Comparison of ENCODE assay signal across 15 mouse cellular contexts in the genomic region with DNA sequence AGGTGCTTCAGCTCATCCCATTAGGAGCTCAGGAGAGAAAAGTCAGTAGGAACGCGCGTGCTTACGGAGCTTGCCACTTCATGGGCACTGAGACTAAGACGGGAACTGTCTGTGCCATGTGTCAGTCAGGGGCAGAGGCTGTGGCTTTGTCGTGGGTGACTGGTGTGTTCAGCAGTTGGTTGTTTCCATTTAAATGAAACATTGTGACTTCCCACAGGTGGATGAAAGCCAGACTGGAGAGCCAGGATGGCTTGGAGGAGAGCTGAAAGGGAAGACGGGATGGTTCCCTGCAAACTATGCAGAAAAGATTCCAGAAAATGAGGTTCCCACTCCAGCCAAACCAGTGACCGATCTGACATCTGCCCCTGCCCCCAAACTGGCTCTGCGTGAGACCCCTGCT.
DNase-seq lines count a peak whose midpoint lies in the region; ATAC-seq and TF ChIP-seq lines count a peak whose summit lies in the region.
"Had no signal": no experiment of that assay in that cellular context is flagged by ENCODE, and none has a peak within 500 bp of the region (broad histone marks: within the 10 kb centered on the region; RNA-seq: fewer than 3 reads in every experiment).

No protein-coding gene starts in this region.

- no peak for TF ChIP-seq POLR2A in testis, adult 2 months (IDR thresholded peaks at IDR 0.05; ENCODE audit: control insufficient read depth, low read depth, low read length)

- H3K4me3 ChIP-seq in testis, adult 2 months (ENCODE audit: control insufficient read depth, low read depth, low read length): no peak overlapping the region
- no peak overlapping the region for H3K4me3 ChIP-seq in liver, embryonic 11.5 days (ENCODE audit: low read depth, low read length)
- no peak overlapping the region for H3K4me3 ChIP-seq in neural tube, embryonic 15.5 days (replicated peaks)
- H3K4me3 ChIP-seq: forebrain, embryonic 13.5 days; hindbrain, embryonic 15.5 days; liver, embryonic 13.5 days; megakaryocyte, embryonic 14.5 days had no signal

- ATAC-seq in liver, embryonic 11.5 days (replicated peaks; ENCODE audit: low FRiP score): no peak
- no peak for ATAC-seq in neural tube, embryonic 15.5 days (ENCODE audit: low FRiP score)
- ATAC-seq: forebrain, embryonic 13.5 days; intestine, postnatal 0 days; lung, postnatal 0 days; midbrain, embryonic 16.5 days had no signal

- H3K27me3 ChIP-seq in testis, adult 2 months (ENCODE audit: control insufficient read depth, insufficient read depth, low read length): no peaks in the 10 kb centered on the region
- H3K27me3 ChIP-seq in liver, embryonic 11.5 days (replicated peaks; ENCODE audit: control insufficient read depth, insufficient read depth, low read length): no peaks in the 10 kb centered on the region
- H3K27me3 ChIP-seq in neural tube, embryonic 15.5 days (replicated peaks): no peaks in the 10 kb centered on the region
- H3K27me3 ChIP-seq: forebrain, embryonic 13.5 days; hindbrain, embryonic 15.5 days had no signal

- H3K36me3 ChIP-seq in testis, adult 2 months (ENCODE audit: control insufficient read depth, insufficient read depth, low read length): no peaks in the 10 kb centered on the region
- peaks cover 8% of the 10 kb centered on the region for H3K36me3 ChIP-seq in liver, embryonic 11.5 days (ENCODE audit: control insufficient read depth, insufficient read depth, low read length)
- H3K36me3 ChIP-seq in neural tube, embryonic 15.5 days: peaks cover 60% of the 10 kb centered on the region

- no peaks in the 10 kb centered on the region for H3K9me3 ChIP-seq in liver, embryonic 11.5 days (ENCODE audit: control insufficient read depth, low read length)
- H3K9me3 ChIP-seq in neural tube, embryonic 15.5 days (replicated peaks): no peaks in the 10 kb centered on the region
- H3K9me3 ChIP-seq: forebrain, embryonic 13.5 days; hindbrain, embryonic 15.5 days; liver, embryonic 13.5 days; megakaryocyte, embryonic 14.5 days had no signal

- peak overlapping the region; percentile 43 for H3K27ac ChIP-seq in testis, adult 2 months (ENCODE audit: control insufficient read depth, insufficient read depth, low read depth, low read length)
- H3K27ac ChIP-seq in liver, embryonic 11.5 days (ENCODE audit: low read depth, low read length): 0 out of 2 replicates have a peak overlapping the region, but pooled peaks have one; percentile 8
- H3K27ac ChIP-seq in neural tube, embryonic 15.5 days (replicated peaks): no peak overlapping the region
- H3K27ac ChIP-seq: forebrain, embryonic 13.5 days; hindbrain, embryonic 15.5 days had no signal

- WGBS in liver, embryonic 11.5 days: 93% methylated on average over 9 of the region's 9 CpGs
- 87% methylated on average over 9 of the region's 9 CpGs for WGBS in neural tube, embryonic 15.5 days

- TF ChIP-seq CTCF in testis, adult 2 months (IDR thresholded peaks at IDR 0.05; ENCODE audit: control insufficient read depth, insufficient read depth, insufficient replicate concordance, low read depth, low read length): no peak

- DNase-seq in gastrocnemius, postnatal 25 days: peak; percentile 35
- no peak for DNase-seq in gastrocnemius, postnatal 4 days (ENCODE audit: low spot score in 2 of 2)
- DNase-seq in testis, postnatal 10 days (ENCODE audit: low spot score): no peak
- no peak for DNase-seq in liver, embryonic 11.5 days (ENCODE audit: low spot score)
- DNase-seq in left cerebral cortex, adult 9 months (ENCODE audit: low spot score in 2 of 2): no peak
- DNase-seq: liver, embryonic 13.5 days; right cerebral cortex, adult 18-20 months had no signal

- peaks cover 14% of the 10 kb centered on the region for H3K4me1 ChIP-seq in testis, adult 2 months (ENCODE audit: control insufficient read depth, insufficient read depth, low read length)
- no peaks in the 10 kb centered on the region; the same call in 1 of the 2 replicates for H3K4me1 ChIP-seq in liver, embryonic 11.5 days (replicated peaks; ENCODE audit: control insufficient read depth, insufficient read depth, low read length)
- 0 out of 2 replicates have a peak, but pooled peaks cover 5% of the 10 kb centered on the region for H3K4me1 ChIP-seq in neural tube, embryonic 15.5 days
- H3K4me1 ChIP-seq: forebrain, embryonic 13.5 days had no signal

- H3K4me2 ChIP-seq in liver, embryonic 11.5 days: no peak overlapping the region
- H3K4me2 ChIP-seq in neural tube, embryonic 15.5 days: no peak overlapping the region
- H3K4me2 ChIP-seq: forebrain, embryonic 13.5 days; hindbrain, embryonic 15.5 days; liver, embryonic 13.5 days had no signal

- no peak overlapping the region for H3K9ac ChIP-seq in liver, embryonic 11.5 days (ENCODE audit: low read depth, low read length)
- H3K9ac ChIP-seq in neural tube, embryonic 15.5 days (replicated peaks): no peak overlapping the region
- H3K9ac ChIP-seq: forebrain, embryonic 13.5 days; hindbrain, embryonic 15.5 days; liver, embryonic 13.5 days had no signal
